Mouse (Mus musculus) neural tube, embryonic 14.5 days (tissue): Measurements from ENCODE around the gene Thsd4. TPM values are rescaled to one million over a fixed set of nuclear protein-coding genes. Genes with fewer than 3 reads are reported as not detected.
"Not testable (repeated sequence)": the region's sequence is repeated elsewhere in the genome, so short reads cannot be mapped to it uniquely, and the experiment has no call there.

Experiments
- ATAC-seq: fragments of 200-750 bp; cut with Nextera tagmentation; 2 replicates; pipeline ENCODE4 v1.8.0; 2017; ENCODE audit warnings: low read depth, mild to moderate bottlenecking, moderate TSS enrichment, moderate library complexity
- H3K27ac ChIP-seq: fragments of 300-500 bp; sonication (generic); 2 replicates; pipeline ENCODE4 v1.5.1; 2014; ENCODE audit warnings: low read depth, mild to moderate bottlenecking, control low read depth, low read length, moderate library complexity, mixed read lengths
- H3K27me3 ChIP-seq: fragments of 300-500 bp; sonication (generic); 2 replicates; pipeline ENCODE4 v1.6.1; 2014; ENCODE audit warnings: low read length; ENCODE audit not compliant: control insufficient read depth, insufficient read depth
- H3K36me3 ChIP-seq: fragments of 300-500 bp; sonication (generic); 2 replicates; pipeline ENCODE4 v1.6.1; 2014; ENCODE audit warnings: low read length, mixed read lengths; ENCODE audit not compliant: control insufficient read depth, insufficient read depth
- H3K4me1 ChIP-seq: fragments of 300-500 bp; sonication (generic); 2 replicates; pipeline ENCODE4 v1.6.1; 2014; ENCODE audit warnings: low read length; ENCODE audit not compliant: control insufficient read depth, insufficient read depth
- H3K4me2 ChIP-seq: fragments of 300-500 bp; sonication (generic); 2 replicates; pipeline ENCODE4 v1.6.1; 2014; ENCODE audit warnings: mild to moderate bottlenecking, low read depth, low read length, control low read depth
- H3K4me3 ChIP-seq: fragments of 300-500 bp; sonication (generic); 2 replicates; pipeline ENCODE4 v1.5.1; 2014; ENCODE audit warnings: low read depth, low read length, control low read depth, mixed read lengths
- H3K9ac ChIP-seq: fragments of 300-500 bp; sonication (generic); replicated peaks from 2 replicates; pipeline ENCODE4 v1.6.1; 2014; ENCODE audit warnings: low read depth, mild to moderate bottlenecking, control low read depth, low read length, mixed read lengths
- H3K9me3 ChIP-seq: fragments of 300-500 bp; sonication (generic); 2 replicates; pipeline ENCODE4 v1.6.1; 2016; ENCODE audit warnings: low read length; ENCODE audit not compliant: control insufficient read depth
- whole genome bisulfite sequencing: fragments of 180-500 bp; shearing (Covaris S2); extraction: QIAGEN DNeasy Blood & Tissue Kit; methylation state at CpG from one replicate; pipeline ENCODE4 v1.1.7; 2014; 5-methylcytosine and 5-hydroxymethylcytosine counted together
- polyA plus RNA-seq: library from polyadenylated mRNA; unstranded; fragments of >200 nt; fragmentation: Nextera tagmentation; extraction: Ambion mirVana; gene quantifications from 2 replicates; pipeline ENCODE4 v1.2.1, GENCODE M21; 2014

The Thsd4 gene
- polyA plus RNA-seq, 1 experiment from 2014 or later = 9.0 TPM

DNA sequence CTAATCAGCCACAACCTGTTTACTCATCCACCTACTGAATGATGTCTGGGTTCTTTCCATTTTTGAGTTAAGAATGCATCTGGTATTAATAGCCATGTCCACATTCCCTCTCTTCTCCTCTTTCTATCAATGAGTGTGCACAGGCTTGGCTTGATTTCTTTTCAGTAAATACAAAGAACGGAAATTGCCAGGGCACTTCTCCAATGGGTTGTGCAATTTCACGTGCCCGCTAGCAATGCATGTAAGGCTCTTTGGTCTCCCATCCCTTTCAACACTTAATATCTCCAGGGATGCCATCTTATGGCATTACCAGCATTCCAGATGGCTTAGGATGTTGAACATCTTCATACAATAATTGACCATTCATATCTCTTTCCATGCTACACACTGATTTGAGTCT, 345.5 kb downstream of the Thsd4 start:
- ATAC-seq = no peak
- Histone ChIP-seq H3K36me3 (no peaks in the 10 kb centered on the region), H3K27ac (no peak overlapping the region), H3K4me3 (no peak overlapping the region), H3K4me1 (0 out of 2 replicates have a peak, but pooled peaks cover 4% of the 10 kb centered on the region), H3K27me3 (no peaks in the 10 kb centered on the region), H3K4me2 (no peak overlapping the region), H3K9ac (no peak overlapping the region), H3K9me3 (no peaks in the 10 kb centered on the region)
- 89% methylated on average over 3 of the region's 3 CpGs for WGBS

DNA sequence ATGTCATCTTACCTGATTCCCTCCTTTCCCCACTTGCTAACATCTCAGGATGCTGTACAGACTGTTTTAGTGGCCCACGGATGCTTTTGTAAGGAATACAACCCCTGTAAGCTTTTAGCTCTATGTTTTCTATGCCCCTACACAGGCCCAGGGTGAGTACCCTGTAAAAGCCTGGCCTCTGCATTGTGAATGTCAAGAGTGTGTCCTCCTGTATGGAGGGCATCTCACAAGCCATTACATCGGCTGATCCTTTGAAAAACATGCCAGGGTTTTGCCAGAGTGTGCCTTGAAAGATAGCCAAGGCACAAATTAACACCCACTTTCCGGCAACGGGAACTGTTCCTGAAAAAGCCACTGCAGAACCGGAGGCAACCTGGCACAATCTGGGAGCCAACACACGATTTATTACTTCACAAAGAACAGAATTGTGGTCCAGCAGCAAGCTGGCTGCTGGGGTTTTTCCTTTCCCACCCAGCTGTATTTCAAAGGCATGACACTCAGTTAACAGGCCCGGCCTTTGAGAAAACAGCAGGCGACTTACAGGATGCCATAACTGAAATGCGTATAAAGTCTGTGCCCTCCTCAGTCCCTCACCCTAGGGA, 349.3 kb downstream of the Thsd4 start:
- WGBS = 14% methylated on average over 9 of the region's 9 CpGs
- peak; percentile 51; the same call in 1 of the 2 replicates for ATAC-seq
- H3K27ac ChIP-seq = 0 out of 2 replicates have a peak overlapping the region, but pooled peaks have one; percentile 16

DNA sequence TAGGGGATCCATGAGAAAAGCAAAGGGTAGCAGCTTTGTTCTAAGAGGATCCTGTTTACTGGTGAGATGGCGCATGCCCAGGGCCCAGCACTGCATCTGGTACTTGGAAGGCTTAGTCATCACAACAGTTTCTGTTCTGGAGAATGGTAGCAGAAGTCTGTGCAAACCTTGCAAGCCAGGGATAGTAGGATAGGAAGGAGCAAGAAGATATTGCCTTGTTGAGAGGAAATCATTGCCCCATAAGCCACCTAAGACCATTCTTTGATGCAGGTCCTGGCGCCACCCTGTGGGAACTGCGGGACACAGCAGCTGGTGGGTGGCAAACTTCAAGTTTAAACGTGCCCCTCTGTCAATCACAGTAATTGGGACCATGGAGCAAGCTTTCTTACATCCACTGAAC, 354.9 kb downstream of the Thsd4 start:
- no peaks in the 10 kb centered on the region for H3K36me3 ChIP-seq
- no peak overlapping the region for H3K9ac ChIP-seq
- H3K27ac ChIP-seq = no peak overlapping the region
- H3K9me3 ChIP-seq = no peaks in the 10 kb centered on the region
- no peak overlapping the region for H3K4me2 ChIP-seq
- no peaks in the 10 kb centered on the region for H3K27me3 ChIP-seq
- no peak overlapping the region for H3K4me3 ChIP-seq
- ATAC-seq = no peak
- H3K4me1 ChIP-seq = no peaks in the 10 kb centered on the region
- 73% methylated on average over 4 of the region's 4 CpGs for WGBS

More for the DNA sequence above, 349.3 kb downstream of the Thsd4 start:
- not testable (repeated sequence) for H3K4me3 ChIP-seq, H3K9me3 ChIP-seq, H3K4me2 ChIP-seq, H3K4me1 ChIP-seq, H3K36me3 ChIP-seq, H3K27me3 ChIP-seq, H3K9ac ChIP-seq

DNA sequence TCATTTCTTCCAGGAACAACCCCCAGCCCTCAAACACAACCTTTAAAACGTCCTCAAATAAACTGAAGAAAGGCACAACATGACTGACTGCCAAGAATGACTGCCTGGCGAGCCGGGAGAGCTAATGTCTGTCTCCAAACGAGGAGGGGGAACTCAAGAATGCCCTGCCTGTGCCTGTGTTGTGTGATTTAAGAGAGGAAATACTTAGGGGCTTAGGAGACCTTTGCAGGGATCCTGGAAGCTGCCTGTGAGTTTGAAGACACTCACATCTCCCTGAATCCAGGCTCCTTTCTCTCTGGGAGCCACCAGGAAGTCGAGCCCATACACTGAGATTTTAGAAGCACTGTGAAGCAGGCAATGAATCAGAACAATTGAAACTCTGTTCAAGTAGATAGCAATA, 361.0 kb downstream of the Thsd4 start:
- Histone ChIP-seq H3K9me3 (no peaks in the 10 kb centered on the region), H3K36me3 (no peaks in the 10 kb centered on the region), H3K27me3 (no peaks in the 10 kb centered on the region), H3K4me2 (no peak overlapping the region), H3K9ac (no peak overlapping the region), H3K4me1 (peaks cover 6% of the 10 kb centered on the region; the same call in 1 of the 2 replicates), H3K27ac (peak overlapping the region; percentile 69; the same call in 1 of the 2 replicates), H3K4me3 (no peak overlapping the region)
- WGBS = 5% methylated on average over 5 of the region's 5 CpGs
- ATAC-seq = peak; percentile 41; the same call in 1 of the 2 replicates

DNA sequence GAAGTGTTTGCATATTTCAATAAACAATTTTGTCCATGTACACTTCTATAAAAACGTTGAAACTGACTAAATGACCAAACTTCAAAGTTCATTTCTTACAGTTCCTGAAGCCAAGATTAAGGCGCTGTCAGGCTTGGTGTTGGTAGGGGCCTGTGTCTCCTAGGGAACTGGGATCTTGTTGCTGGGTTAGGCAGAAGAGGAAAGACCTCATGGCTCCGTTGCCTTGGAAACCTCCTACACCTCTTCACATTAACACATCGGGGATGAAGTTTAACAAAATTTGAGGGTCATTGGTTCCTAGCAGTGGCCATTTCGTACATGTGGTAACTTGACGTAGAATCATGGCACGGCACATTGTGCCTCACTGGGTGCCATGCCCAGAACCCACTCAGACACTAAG, 361.7 kb downstream of the Thsd4 start:
- Histone ChIP-seq H3K4me1 (peaks cover 6% of the 10 kb centered on the region; the same call in 1 of the 2 replicates), H3K36me3 (no peaks in the 10 kb centered on the region), H3K4me3 (no peak overlapping the region), H3K27me3 (no peaks in the 10 kb centered on the region), H3K9me3 (no peaks in the 10 kb centered on the region), H3K27ac (peak overlapping the region; percentile 69; the same call in 1 of the 2 replicates), H3K4me2 (no peak overlapping the region), H3K9ac (no peak overlapping the region)
- WGBS = 54% methylated on average over 7 of the region's 7 CpGs
- ATAC-seq = no peak

DNA sequence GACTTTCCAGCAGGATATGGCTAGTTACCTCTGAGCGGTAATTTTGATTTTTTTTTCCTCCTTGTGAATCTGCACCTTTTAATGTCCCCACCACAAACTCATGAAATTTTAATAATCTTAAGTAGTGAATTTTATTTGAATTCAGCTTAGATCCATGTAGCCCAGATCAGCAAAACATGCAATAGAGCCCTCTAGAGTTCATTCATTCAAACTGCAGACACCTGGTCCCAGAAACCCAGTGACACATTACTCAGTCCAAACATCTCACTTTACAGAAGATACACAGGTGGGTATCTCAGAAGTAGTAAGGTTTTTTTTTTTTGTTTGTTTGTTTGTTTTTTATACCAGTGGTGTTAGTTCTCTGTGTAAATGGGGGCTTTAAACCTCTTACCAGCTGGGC, 368.9 kb downstream of the Thsd4 start:
- no peak for ATAC-seq
- H3K9ac ChIP-seq = no peak overlapping the region
- no peaks in the 10 kb centered on the region for H3K9me3 ChIP-seq
- H3K27ac ChIP-seq = no peak overlapping the region
- 97% methylated on average over 1 of the region's 1 CpGs for WGBS
- no peak overlapping the region for H3K4me3 ChIP-seq
- H3K4me1 ChIP-seq = peaks cover 10% of the 10 kb centered on the region; the same call in 1 of the 2 replicates
- H3K36me3 ChIP-seq = no peaks in the 10 kb centered on the region
- no peaks in the 10 kb centered on the region for H3K27me3 ChIP-seq
- H3K4me2 ChIP-seq = no peak overlapping the region

DNA sequence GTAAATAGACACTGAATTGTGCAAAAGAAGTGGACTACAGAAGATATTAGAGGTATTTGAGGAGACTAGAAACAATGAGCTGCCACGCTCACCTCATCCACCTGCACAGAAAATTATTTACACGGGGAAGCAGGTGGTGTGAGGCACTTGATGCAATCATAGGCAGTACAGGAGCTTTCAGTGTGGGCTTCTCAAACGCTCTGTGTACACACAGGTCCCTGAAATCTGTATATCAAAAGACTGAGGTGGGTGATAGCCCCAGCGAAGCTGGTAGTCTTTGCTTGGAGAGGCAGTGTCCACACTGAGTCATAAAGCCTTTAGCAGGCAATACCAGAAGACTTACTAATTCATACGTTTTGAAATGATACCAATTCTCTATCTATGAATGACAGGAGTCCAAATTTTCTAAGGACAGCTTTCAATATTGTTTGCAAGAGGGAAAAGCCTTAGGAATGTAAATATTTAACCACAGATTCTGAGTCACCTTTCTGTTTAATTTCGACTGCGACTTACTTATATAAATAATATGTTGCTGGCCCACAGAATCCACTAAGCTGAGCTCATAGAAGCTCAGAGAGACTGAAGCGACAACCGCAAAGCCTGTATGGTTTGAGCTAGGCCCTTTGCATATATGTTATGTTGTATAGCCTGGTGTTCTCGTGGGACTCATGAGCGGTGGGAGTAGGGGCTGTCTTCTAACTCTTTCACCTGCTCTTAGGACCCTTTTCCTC, 369.8 kb downstream of the Thsd4 start:
- Histone ChIP-seq H3K36me3 (no peaks in the 10 kb centered on the region), H3K4me3 (no peak overlapping the region), H3K9ac (no peak overlapping the region), H3K9me3 (no peaks in the 10 kb centered on the region), H3K4me2 (no peak overlapping the region), H3K27ac (no peak overlapping the region), H3K4me1 (peaks cover 10% of the 10 kb centered on the region; the same call in 1 of the 2 replicates), H3K27me3 (no peaks in the 10 kb centered on the region)
- ATAC-seq = no peak
- 92% methylated on average over 11 of the region's 11 CpGs for WGBS

DNA sequence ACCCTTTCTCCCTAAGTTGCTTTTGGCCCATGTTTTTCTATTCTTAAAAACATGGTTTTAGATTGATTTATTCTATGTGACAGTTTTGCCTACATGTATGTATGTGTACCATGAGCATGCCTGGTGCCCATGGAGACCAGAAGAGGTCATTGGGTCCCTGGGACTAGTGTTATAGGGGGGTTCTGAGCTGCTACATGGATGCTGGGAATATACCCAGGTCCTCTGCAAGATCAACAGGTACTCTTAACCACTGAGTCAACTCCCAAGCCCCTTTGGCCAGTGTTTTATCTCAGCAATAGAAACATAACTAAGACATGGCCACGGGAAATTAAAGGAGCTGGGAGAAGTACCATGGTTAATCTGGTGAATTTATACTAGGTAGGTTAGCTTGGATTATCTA, 371.3 kb downstream of the Thsd4 start:
- 87% methylated on average over 1 of the region's 1 CpGs for WGBS
- Histone ChIP-seq H3K27me3 (no peaks in the 10 kb centered on the region), H3K4me2 (no peak overlapping the region), H3K9me3 (no peaks in the 10 kb centered on the region), H3K27ac (no peak overlapping the region), H3K4me1 (peaks cover 10% of the 10 kb centered on the region; the same call in 1 of the 2 replicates), H3K4me3 (no peak overlapping the region), H3K9ac (no peak overlapping the region), H3K36me3 (no peaks in the 10 kb centered on the region)
- no peak for ATAC-seq

DNA sequence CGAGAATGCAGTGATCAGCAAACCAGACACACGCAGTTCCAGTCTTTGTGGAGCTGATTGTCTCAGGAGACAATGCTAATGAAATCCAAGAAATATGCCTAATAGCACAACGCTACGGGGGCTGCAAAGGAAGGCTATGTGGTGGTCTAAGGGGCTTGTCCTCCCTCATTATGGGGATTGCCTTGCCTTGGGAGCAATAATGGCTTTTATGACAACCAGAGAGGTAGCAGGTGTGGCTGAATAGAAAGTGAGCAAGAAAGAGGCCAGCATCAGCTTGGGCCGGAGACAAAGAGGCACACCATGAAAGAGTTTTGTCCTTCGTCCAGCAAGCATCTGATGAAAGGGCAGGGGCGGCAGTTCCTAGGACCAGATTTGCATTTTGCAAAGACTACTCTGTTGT, 372.9 kb downstream of the Thsd4 start:
- no peak overlapping the region; the same call in 1 of the 2 replicates for H3K4me2 ChIP-seq

More for the DNA sequence above, 372.9 kb downstream of the Thsd4 start:
- H3K4me3 ChIP-seq = no peak overlapping the region
- H3K4me1 ChIP-seq = peaks cover 10% of the 10 kb centered on the region; the same call in 1 of the 2 replicates
- 14% methylated on average over 7 of the region's 7 CpGs for WGBS
- no peaks in the 10 kb centered on the region for H3K27me3 ChIP-seq
- peak overlapping the region; percentile 34; the same call in 1 of the 2 replicates for H3K27ac ChIP-seq
- no peaks in the 10 kb centered on the region for H3K36me3 ChIP-seq
- ATAC-seq = no peak
- H3K9ac ChIP-seq = no peak overlapping the region
- H3K9me3 ChIP-seq = no peaks in the 10 kb centered on the region
